Mouse (Mus musculus) common myeloid progenitor, adult 5-6 weeks (primary cell): ENCODE results near the gene Nipal1. TPM values are rescaled to one million over a fixed set of nuclear protein-coding genes. Genes with fewer than 3 reads are reported as not detected.

ENCODE experiments used
- ATAC-seq: replicated peaks from 2 replicates; pipeline ENCODE4 v1.8.0; 2016; ENCODE audit warnings: low read depth, mild to moderate bottlenecking, moderate TSS enrichment, inconsistent platforms; ENCODE audit not compliant: poor library complexity, severe bottlenecking
- total RNA-seq: library from RNA; stranded (forward); fragments of 200-1000, 187-1606 nt; gene quantifications from 2 replicates; pipeline ENCODE4 v1.2.3, GENCODE M21; 2017

The Nipal1 gene
- total RNA-seq, 1 experiment from 2014 or later = 0.09 TPM

GRCm38 (mm10) chr5:72664126-72664525 is 16.5 kb downstream of the Nipal1 start:
- no peak for ATAC-seq

- ATAC-seq = no peak
Measured at GRCm38 (mm10) chr5:72664854-72665253, 17.3 kb downstream of the Nipal1 start.

- ATAC-seq = peak; percentile 77
Measured at GRCm38 (mm10) chr5:72665281-72665680, 17.7 kb downstream of the Nipal1 start.

- no peak for ATAC-seq
Measured at GRCm38 (mm10) chr5:72666428-72666827, 18.8 kb downstream of the Nipal1 start.

GRCm38 (mm10) chr5:72668351-72668750 is 20.8 kb downstream of the Nipal1 start:
- no peak for ATAC-seq

- ATAC-seq = no peak
Measured at GRCm38 (mm10) chr5:72671017-72671699, 23.6 kb downstream of the Nipal1 start.

GRCm38 (mm10) chr5:72674994-72675542 is 27.5 kb downstream of the Nipal1 start:
- no peak for ATAC-seq

GRCm38 (mm10) chr5:72681451-72681850 is 33.9 kb downstream of the Nipal1 start:
- no peak for ATAC-seq

- no peak for ATAC-seq
Measured at GRCm38 (mm10) chr5:72689556-72689955, 42.0 kb downstream of the Nipal1 start.

- no peak for ATAC-seq
Measured at GRCm38 (mm10) chr5:72690516-72690915, 42.9 kb downstream of the Nipal1 start.

GRCm38 (mm10) chr5:72694684-72695083 is 47.1 kb downstream of the Nipal1 start:
- no peak for ATAC-seq

GRCm38 (mm10) chr5:72696491-72696890 is 48.9 kb downstream of the Nipal1 start:
- ATAC-seq = no peak

- ATAC-seq = no peak
Measured at GRCm38 (mm10) chr5:72698343-72698742, 50.7 kb downstream of the Nipal1 start.

GRCm38 (mm10) chr5:72698818-72699499 is 51.4 kb downstream of the Nipal1 start:
- no peak for ATAC-seq

GRCm38 (mm10) chr5:72699500-72699818 is 51.9 kb downstream of the Nipal1 start:
- no peak for ATAC-seq

- no peak for ATAC-seq
Measured at GRCm38 (mm10) chr5:72702202-72702601, 54.6 kb downstream of the Nipal1 start.

- no peak for ATAC-seq
Measured at GRCm38 (mm10) chr5:72706095-72706494, 58.5 kb downstream of the Nipal1 start.

- no peak for ATAC-seq
Measured at GRCm38 (mm10) chr5:72706722-72707121, 59.1 kb downstream of the Nipal1 start.

- no peak for ATAC-seq
Measured at GRCm38 (mm10) chr5:72709451-72709850, 61.9 kb downstream of the Nipal1 start.

GRCm38 (mm10) chr5:72709976-72710375 is 62.4 kb downstream of the Nipal1 start:
- no peak for ATAC-seq

GRCm38 (mm10) chr5:72710572-72711278 is 63.1 kb downstream of the Nipal1 start:
- peak; percentile 88 for ATAC-seq
